Mouse (Mus musculus) stomach, embryonic 14.5 days (tissue): Measurements from ENCODE around the gene Rslcan18. TPM values are rescaled to one million over a fixed set of nuclear protein-coding genes. Genes with fewer than 3 reads are reported as not detected.
"Not testable (repeated sequence)": the region's sequence is repeated elsewhere in the genome, so short reads cannot be mapped to it uniquely, and the experiment has no call there.

Experiments
- ATAC-seq: fragments of 200-750 bp; cut with Nextera tagmentation; 2 replicates; pipeline ENCODE4 v1.8.0; 2017; ENCODE audit warnings: low read depth, moderate TSS enrichment; ENCODE audit not compliant: insufficient number of reproducible peaks, insufficient read depth, low FRiP score
- H3K27ac ChIP-seq: fragments of 300-500 bp; sonication (generic); 2 replicates; pipeline ENCODE4 v1.5.1; 2014; ENCODE audit warnings: mild to moderate bottlenecking, low read length, moderate library complexity, mixed read lengths
- H3K27me3 ChIP-seq: fragments of 300-500 bp; sonication (generic); 2 replicates; pipeline ENCODE4 v1.6.1; 2014; ENCODE audit warnings: low read length, control low read depth, mixed read lengths; ENCODE audit not compliant: control insufficient read depth, insufficient read depth
- H3K36me3 ChIP-seq: fragments of 300-500 bp; sonication (generic); 2 replicates; pipeline ENCODE4 v1.6.1; 2014; ENCODE audit warnings: mild to moderate bottlenecking, control low read depth, low read length, moderate library complexity, mixed read lengths; ENCODE audit not compliant: control insufficient read depth, insufficient read depth
- H3K4me1 ChIP-seq: fragments of 300-500 bp; sonication (generic); 2 replicates; pipeline ENCODE4 v1.6.1; 2014; ENCODE audit warnings: low read length, control low read depth, mixed read lengths; ENCODE audit not compliant: control insufficient read depth, insufficient read depth
- H3K4me2 ChIP-seq: fragments of 300-500 bp; sonication (generic); replicated peaks from 2 replicates; pipeline ENCODE4 v1.6.1; 2014; ENCODE audit warnings: low read depth, low read length, control low read depth
- H3K4me3 ChIP-seq: fragments of 300-500 bp; sonication (generic); 2 replicates; pipeline ENCODE4 v1.5.1; 2014; ENCODE audit warnings: low read depth, low read length, control low read depth
- H3K9ac ChIP-seq: fragments of 300-500 bp; sonication (generic); replicated peaks from 2 replicates; pipeline ENCODE4 v1.6.1; 2014; ENCODE audit warnings: low read depth, mild to moderate bottlenecking, control low read depth, low read length, moderate library complexity, mixed read lengths
- H3K9me3 ChIP-seq: fragments of 300-500 bp; sonication (generic); 2 replicates; pipeline ENCODE4 v1.6.1; 2016; ENCODE audit warnings: low read depth, low read length, control low read depth; ENCODE audit not compliant: control insufficient read depth
- WGBS: fragments of 180-500 bp; shearing (Covaris S2); extraction: QIAGEN DNeasy Blood & Tissue Kit; methylation state at CpG from one replicate; pipeline ENCODE4 v1.1.7; 2014; 5-methylcytosine and 5-hydroxymethylcytosine counted together
- polyA plus RNA-seq: library from polyadenylated mRNA; unstranded; fragments of >200 nt; fragmentation: Nextera tagmentation; extraction: Ambion mirVana; gene quantifications from 2 replicates; pipeline ENCODE4 v1.2.1, GENCODE M21; 2014

Rslcan18 gene
- 0.51 and 0.64 TPM in 2 replicates for polyA plus RNA-seq

- not testable (repeated sequence) for H3K9ac ChIP-seq, H3K9me3 ChIP-seq, H3K4me2 ChIP-seq, H3K27me3 ChIP-seq, H3K36me3 ChIP-seq, H3K4me1 ChIP-seq, ATAC-seq, H3K4me3 ChIP-seq, H3K27ac ChIP-seq
- WGBS: 90% methylated on average over 8 of the region's 8 CpGs
Observed at GRCm38 (mm10) chr13:67116163-67116562, at the start of gene Rslcan18. Rslcan18 (minus strand) TSS chr13:67116263.

- WGBS: 2% methylated on average over 18 of the region's 18 CpGs
- no peaks in the 10 kb centered on the region for H3K4me1 ChIP-seq
- H3K27ac ChIP-seq: no peak overlapping the region
Observed at GRCm38 (mm10) chr13:67128038-67128721, 12.1 kb upstream of the Rslcan18 start.

GRCm38 (mm10) chr13:67127507-67127906 is 11.4 kb upstream of the Rslcan18 start:
- H3K4me3 ChIP-seq: peak overlapping the region; percentile 67
- 76% methylated on average over 10 of the region's 10 CpGs for WGBS
- not testable (repeated sequence) for H3K4me1 ChIP-seq, H3K9me3 ChIP-seq, H3K9ac ChIP-seq, H3K36me3 ChIP-seq, H3K27ac ChIP-seq, H3K27me3 ChIP-seq
- H3K4me2 ChIP-seq: peak overlapping the region; percentile 54; the same call in 1 of the 2 replicates
- 0 out of 2 replicates have a peak, but pooled peaks have one; percentile 3 for ATAC-seq

More at GRCm38 (mm10) chr13:67128038-67128721, 12.1 kb upstream of the Rslcan18 start:
- Histone ChIP-seq H3K4me3 (peak overlapping the region; percentile 67), H3K27me3 (no peaks in the 10 kb centered on the region), H3K9ac (peak overlapping the region; percentile 43), H3K36me3 (no peaks in the 10 kb centered on the region), H3K4me2 (peak overlapping the region; percentile 54), H3K9me3 (no peaks in the 10 kb centered on the region)
- ATAC-seq: peak; percentile 97

GRCm38 (mm10) chr13:67124460-67124859 is 8.4 kb upstream of the Rslcan18 start:
- Histone ChIP-seq H3K27me3 (no peaks in the 10 kb centered on the region), H3K9me3 (no peaks in the 10 kb centered on the region), H3K27ac (no peak overlapping the region), H3K4me1 (no peaks in the 10 kb centered on the region), H3K4me2 (no peak overlapping the region), H3K36me3 (no peaks in the 10 kb centered on the region), H3K4me3 (no peak overlapping the region), H3K9ac (no peak overlapping the region)
- 79% methylated on average over 1 of the region's 1 CpGs for WGBS
- no peak for ATAC-seq

GRCm38 (mm10) chr13:67121360-67121759 is 5.3 kb upstream of the Rslcan18 start, which contains the start of gene Zfp759:
Zfp759 (plus strand) TSS chr13:67121660.
- not testable (repeated sequence) for ATAC-seq

GRCm38 (mm10) chr13:67113287-67113686 is 2.8 kb downstream of the Rslcan18 start:
- Histone ChIP-seq H3K9ac (no peak overlapping the region), H3K4me2 (no peak overlapping the region), H3K9me3 (no peaks in the 10 kb centered on the region), H3K4me1 (no peaks in the 10 kb centered on the region), H3K27me3 (no peaks in the 10 kb centered on the region), H3K36me3 (no peaks in the 10 kb centered on the region), H3K27ac (no peak overlapping the region), H3K4me3 (no peak overlapping the region)
- WGBS: 95% methylated on average over 2 of the region's 2 CpGs
- ATAC-seq: no peak

More at GRCm38 (mm10) chr13:67121360-67121759, 5.3 kb upstream of the Rslcan18 start, which contains the start of gene Zfp759:
- H3K27me3 ChIP-seq, H3K4me1 ChIP-seq, H3K9ac ChIP-seq, H3K9me3 ChIP-seq, H3K36me3 ChIP-seq, H3K4me3 ChIP-seq, H3K27ac ChIP-seq, H3K4me2 ChIP-seq: not testable (repeated sequence)

GRCm38 (mm10) chr13:67112096-67112495 is 4.0 kb downstream of the Rslcan18 start:
- Histone ChIP-seq H3K4me1 (0 out of 2 replicates have a peak, but pooled peaks cover 4% of the 10 kb centered on the region), H3K9me3 (no peaks in the 10 kb centered on the region), H3K27me3 (no peaks in the 10 kb centered on the region), H3K36me3 (no peaks in the 10 kb centered on the region), H3K27ac (no peak overlapping the region), H3K9ac (no peak overlapping the region), H3K4me2 (no peak overlapping the region), H3K4me3 (no peak overlapping the region)
- 77% methylated on average over 12 of the region's 12 CpGs for WGBS
- no peak for ATAC-seq

- Histone ChIP-seq H3K27ac (no peak overlapping the region), H3K4me3 (peak overlapping the region; percentile 48), H3K4me2 (peak overlapping the region; percentile 15), H3K9me3 (no peaks in the 10 kb centered on the region), H3K9ac (no peak overlapping the region), H3K36me3 (no peaks in the 10 kb centered on the region; the same call in 1 of the 2 replicates), H3K27me3 (no peaks in the 10 kb centered on the region), H3K4me1 (0 out of 2 replicates have a peak, but pooled peaks cover 4% of the 10 kb centered on the region)
- WGBS: 4% methylated on average over 9 of the region's 9 CpGs
- ATAC-seq: peak; percentile 37; the same call in 1 of the 2 replicates
Observed at GRCm38 (mm10) chr13:67108821-67109206, 7.2 kb downstream of the Rslcan18 start.
